Mouse (Mus musculus) liver, embryonic 11.5 days (tissue): ENCODE results near the gene Gm21883. TPM values are rescaled to one million over a fixed set of nuclear protein-coding genes. Genes with fewer than 3 reads are reported as not detected.
"Not testable (repeated sequence)": the region's sequence is repeated elsewhere in the genome, so short reads cannot be mapped to it uniquely, and the experiment has no call there.

Source experiments
- ATAC-seq: fragments of 200-750 bp; cut with Nextera tagmentation; replicated peaks from 2 replicates; pipeline ENCODE4 v1.8.0; 2017; ENCODE audit warnings: moderate number of reproducible peaks, mild to moderate bottlenecking, moderate TSS enrichment, moderate library complexity; ENCODE audit not compliant: low FRiP score
- DNase-seq: peaks from one replicate; pipeline ENCODE4 v3.0.0-alpha.2; 2017; ENCODE audit warnings: low spot score
- H3K27ac ChIP-seq: fragments of 300-500 bp; sonication (generic); 2 replicates; pipeline ENCODE4 v1.5.1; 2014; ENCODE audit warnings: mild to moderate bottlenecking, low read depth, low read length, control low read depth
- H3K27me3 ChIP-seq: fragments of 300-500 bp; sonication (generic); replicated peaks from 2 replicates; pipeline ENCODE4 v1.6.1; 2014; ENCODE audit warnings: low read length, mixed read lengths; ENCODE audit not compliant: control insufficient read depth, insufficient read depth
- H3K36me3 ChIP-seq: fragments of 300-500 bp; sonication (generic); 2 replicates; pipeline ENCODE4 v1.6.1; 2014; ENCODE audit warnings: mild to moderate bottlenecking, low read length, moderate library complexity, mixed read lengths; ENCODE audit not compliant: control insufficient read depth, insufficient read depth
- H3K4me1 ChIP-seq: fragments of 300-500 bp; sonication (generic); replicated peaks from 2 replicates; pipeline ENCODE4 v1.6.1; 2014; ENCODE audit warnings: low read length, mixed read lengths; ENCODE audit not compliant: control insufficient read depth, insufficient read depth
- H3K4me2 ChIP-seq: fragments of 300-500 bp; sonication (generic); 2 replicates; pipeline ENCODE4 v1.6.1; 2014; ENCODE audit warnings: mild to moderate bottlenecking, control low read depth, moderate library complexity
- H3K4me3 ChIP-seq: fragments of 300-500 bp; sonication (generic); 2 replicates; pipeline ENCODE4 v1.5.1; 2014; ENCODE audit warnings: low read depth, low read length, control low read depth
- H3K9ac ChIP-seq: fragments of 300-500 bp; sonication (generic); 2 replicates; pipeline ENCODE4 v1.6.1; 2014; ENCODE audit warnings: low read depth, low read length, control low read depth
- H3K9me3 ChIP-seq: fragments of 300-500 bp; sonication (generic); 2 replicates; pipeline ENCODE4 v1.6.1; 2016; ENCODE audit warnings: low read length, inconsistent platforms, mixed read lengths; ENCODE audit not compliant: control insufficient read depth
- WGBS: fragments of 180-500 bp; shearing (Covaris S2); extraction: QIAGEN DNeasy Blood & Tissue Kit; methylation state at CpG from one replicate; pipeline ENCODE4 v1.1.7; 2014; 5-methylcytosine and 5-hydroxymethylcytosine counted together
- polyA plus RNA-seq: library from polyadenylated mRNA; unstranded; fragments of >200 nt; fragmentation: Nextera tagmentation; extraction: Ambion mirVana; gene quantifications from 2 replicates; pipeline ENCODE4 v1.2.1, GENCODE M21; 2014

The Gm21883 gene
- polyA plus RNA-seq, result not detected in 2 replicates

DNA sequence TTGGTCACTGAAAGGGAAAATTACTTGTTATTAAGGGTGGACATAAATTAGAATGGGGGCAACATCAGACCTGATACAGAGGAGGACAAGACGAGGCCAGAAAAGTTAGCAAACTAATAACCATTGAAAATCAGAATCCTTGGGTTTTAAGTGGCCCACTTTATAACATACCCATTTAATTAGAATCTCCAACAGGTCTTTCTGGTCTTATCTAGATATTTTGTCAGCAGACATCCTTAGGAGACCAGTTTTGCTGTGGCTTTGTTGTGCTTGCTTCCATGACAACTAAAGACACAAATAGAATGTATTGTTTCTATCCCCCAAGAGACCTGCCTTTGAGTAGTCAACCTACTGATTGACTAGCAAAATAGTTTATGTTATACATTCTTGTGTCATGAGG is at the start of gene Gm21883:
Gm21883 (minus strand) TSS at position 101 of the 400 bp plus-strand sequence.
- not testable (repeated sequence) for ATAC-seq, H3K27ac ChIP-seq, H3K9me3 ChIP-seq, DNase-seq, H3K4me2 ChIP-seq, H3K4me1 ChIP-seq, H3K36me3 ChIP-seq, H3K4me3 ChIP-seq, H3K27me3 ChIP-seq, H3K9ac ChIP-seq
- WGBS, result no CpG with 5 or more reads among the region's 1 CpGs

DNA sequence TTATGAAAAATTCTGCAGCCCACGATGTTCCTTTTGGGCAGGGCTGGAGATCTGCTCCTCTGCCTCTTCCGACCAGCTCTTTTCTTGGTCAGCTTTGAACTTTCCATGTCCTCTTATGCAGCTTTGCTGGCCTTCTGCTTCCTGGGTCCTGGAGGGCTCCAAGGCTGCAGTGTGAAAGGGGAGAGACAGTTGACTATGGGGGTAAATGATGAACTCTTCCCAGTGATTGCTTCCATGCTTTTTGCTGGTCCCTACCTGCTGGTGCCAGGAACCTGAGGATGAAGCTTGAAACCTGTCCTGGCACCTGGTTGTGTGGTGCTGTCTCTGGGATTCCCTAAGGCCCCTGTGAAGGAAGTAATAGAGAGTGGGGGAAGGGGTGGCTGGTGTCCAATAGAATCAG is 44.7 kb upstream of the Gm21883 start, which contains the start of gene Spin2e:
Spin2e (minus strand) TSS at position 101 of the 400 bp plus-strand sequence.
- H3K9ac ChIP-seq, H3K9me3 ChIP-seq, H3K4me1 ChIP-seq, H3K27me3 ChIP-seq, DNase-seq, H3K4me3 ChIP-seq, H3K27ac ChIP-seq, H3K4me2 ChIP-seq, H3K36me3 ChIP-seq, ATAC-seq: not testable (repeated sequence)
- 92% methylated on average over 1 of the region's 2 CpGs for WGBS

Other genes with a start within 250 kb of the Gm21883 start
- not detected in 2 replicates for gene Btbd35f26, start 237.8 kb downstream of the Gm21883 start, polyA plus RNA-seq
- gene Btbd35f19, start 190.4 kb downstream of the Gm21883 start, polyA plus RNA-seq, result not detected in 2 replicates
- not detected in 2 replicates for gene Spin2e, start 44.6 kb upstream of the Gm21883 start, polyA plus RNA-seq
- not detected in 2 replicates for gene Btbd35f25, start 142.9 kb upstream of the Gm21883 start, polyA plus RNA-seq